Mouse (Mus musculus) liver, postnatal 0 days (tissue): ENCODE data around the gene Fbxo33. TPM values are rescaled to one million over a fixed set of nuclear protein-coding genes. Genes with fewer than 3 reads are reported as not detected.
"Not testable (repeated sequence)": the region's sequence is repeated elsewhere in the genome, so short reads cannot be mapped to it uniquely, and the experiment has no call there.

ENCODE experiments used
- ATAC-seq: fragments of 200-750 bp; cut with Nextera tagmentation; 2 replicates; pipeline ENCODE4 v1.8.0; 2017; ENCODE audit warnings: mild to moderate bottlenecking, moderate library complexity
- DNase-seq: peaks from one replicate; pipeline ENCODE4 v3.0.0-alpha.2; 2016
- H3K27ac ChIP-seq: fragments of 300-500 bp; sonication (generic); 2 replicates; pipeline ENCODE4 v1.5.1; 2014; ENCODE audit warnings: antibody characterized with exemption, moderate library complexity, mild to moderate bottlenecking, low read depth
- H3K27me3 ChIP-seq: fragments of 300-500 bp; sonication (generic); 2 replicates; pipeline ENCODE4 v1.6.1; 2014; ENCODE audit warnings: low read length, control low read depth, mixed read lengths; ENCODE audit not compliant: insufficient read depth
- H3K36me3 ChIP-seq: fragments of 300-500 bp; sonication (generic); replicated peaks from 2 replicates; pipeline ENCODE4 v1.6.1; 2014; ENCODE audit warnings: mild to moderate bottlenecking, control low read depth, low read length, moderate library complexity, mixed read lengths; ENCODE audit not compliant: insufficient read depth
- H3K4me1 ChIP-seq: fragments of 300-500 bp; sonication (generic); 2 replicates; pipeline ENCODE4 v1.6.1; 2014; ENCODE audit warnings: antibody characterized with exemption, mild to moderate bottlenecking, control low read depth; ENCODE audit not compliant: insufficient read depth
- H3K4me2 ChIP-seq: fragments of 300-500 bp; sonication (generic); 2 replicates; pipeline ENCODE4 v1.6.1; 2014; ENCODE audit warnings: low read depth, mild to moderate bottlenecking, low read length, moderate library complexity, mixed read lengths
- H3K4me3 ChIP-seq: fragments of 300-500 bp; sonication (generic); 2 replicates; pipeline ENCODE4 v1.5.1; 2014; ENCODE audit warnings: low read depth, low read length
- H3K9ac ChIP-seq: fragments of 300-500 bp; sonication (generic); replicated peaks from 2 replicates; pipeline ENCODE4 v1.6.1; 2014; ENCODE audit warnings: mild to moderate bottlenecking, moderate library complexity
- H3K9me3 ChIP-seq: fragments of 300-500 bp; sonication (generic); 2 replicates; pipeline ENCODE4 v1.6.1; 2016; ENCODE audit warnings: mild to moderate bottlenecking, control low read depth, low read length, mixed read lengths
- CTCF ChIP-seq: sonication (generic); IDR thresholded peaks from 2 replicates; pipeline ENCODE4 v1.5.1; 2016; ENCODE audit warnings: antibody characterized with exemption, low read depth
- EP300 ChIP-seq: IDR thresholded peaks from 2 replicates; pipeline ENCODE4 v1.6.1; 2016; ENCODE audit warnings: antibody characterized with exemption, low read depth, mild to moderate bottlenecking
- WGBS: fragments of 180-500 bp; shearing (Covaris S2); extraction: QIAGEN DNeasy Blood & Tissue Kit; methylation state at CpG from one replicate; pipeline ENCODE4 v1.1.7; 2014; ENCODE audit not compliant: insufficient replicate concordance; 5-methylcytosine and 5-hydroxymethylcytosine counted together
- polyA plus RNA-seq: library from polyadenylated mRNA; unstranded; fragments of >200 nt; fragmentation: Nextera tagmentation; extraction: Ambion mirVana; gene quantifications from 2 replicates; pipeline ENCODE4 v1.2.1, GENCODE M21; 2015

The Fbxo33 gene
- polyA plus RNA-seq, 1 experiment from 2014 or later, result 6.1 TPM

GRCm38 (mm10) chr12:59259015-59259414, 39.5 kb upstream of the Fbxo33 start:
- TF ChIP-seq EP300 (no peak), CTCF (no peak)
- WGBS, result 74% methylated on average over 5 of the region's 5 CpGs

GRCm38 (mm10) chr12:59250259-59250827, 30.8 kb upstream of the Fbxo33 start:
- Histone ChIP-seq H3K27me3 (no peaks in the 10 kb centered on the region), H3K27ac (no peak overlapping the region), H3K9ac (no peak overlapping the region), H3K36me3 (no peaks in the 10 kb centered on the region), H3K4me3 (no peak overlapping the region), H3K4me1 (peaks cover 4% of the 10 kb centered on the region; the same call in 1 of the 2 replicates), H3K9me3 (no peaks in the 10 kb centered on the region), H3K4me2 (no peak overlapping the region)
- DNase-seq (no peak), ATAC-seq (no peak)
- TF ChIP-seq EP300 (no peak), CTCF (no peak)
- 41% methylated on average over 2 of the region's 2 CpGs for WGBS

More at GRCm38 (mm10) chr12:59259015-59259414, 39.5 kb upstream of the Fbxo33 start:
- Histone ChIP-seq H3K36me3 (no peaks in the 10 kb centered on the region), H3K4me1 (no peaks in the 10 kb centered on the region), H3K9ac (no peak overlapping the region), H3K9me3 (no peaks in the 10 kb centered on the region), H3K27me3 (no peaks in the 10 kb centered on the region), H3K4me2 (no peak overlapping the region), H3K27ac (no peak overlapping the region), H3K4me3 (no peak overlapping the region)
- ATAC-seq, result no peak
- DNase-seq, result no peak

GRCm38 (mm10) chr12:59248969-59249368, 29.4 kb upstream of the Fbxo33 start:
- Histone ChIP-seq H3K9me3 (no peaks in the 10 kb centered on the region), H3K4me1 (peaks cover 4% of the 10 kb centered on the region; the same call in 1 of the 2 replicates), H3K27ac (no peak overlapping the region), H3K4me2 (no peak overlapping the region), H3K4me3 (no peak overlapping the region), H3K27me3 (no peaks in the 10 kb centered on the region), H3K9ac (no peak overlapping the region), H3K36me3 (no peaks in the 10 kb centered on the region)
- DNase-seq, result no peak
- no peak for ATAC-seq
- WGBS, result 50% methylated on average over 1 of the region's 1 CpGs
- TF ChIP-seq CTCF, result no peak
- TF ChIP-seq EP300, result no peak

GRCm38 (mm10) chr12:59241031-59241430, 21.5 kb upstream of the Fbxo33 start:
- not testable (repeated sequence) for H3K4me1 ChIP-seq, H3K27me3 ChIP-seq, H3K9ac ChIP-seq, DNase-seq, H3K4me3 ChIP-seq, H3K4me2 ChIP-seq, H3K27ac ChIP-seq, ATAC-seq, H3K36me3 ChIP-seq, H3K9me3 ChIP-seq
- 78% methylated on average over 8 of the region's 8 CpGs for WGBS

GRCm38 (mm10) chr12:59238434-59238833, 18.9 kb upstream of the Fbxo33 start:
- no peak overlapping the region for H3K4me2 ChIP-seq
- H3K36me3 ChIP-seq, result no peaks in the 10 kb centered on the region
- no peak for ATAC-seq
- H3K9ac ChIP-seq, result no peak overlapping the region
- H3K27me3 ChIP-seq, result no peaks in the 10 kb centered on the region
- TF ChIP-seq EP300, result no peak
- TF ChIP-seq CTCF, result no peak
- no peaks in the 10 kb centered on the region for H3K9me3 ChIP-seq
- DNase-seq, result no peak
- H3K27ac ChIP-seq, result no peak overlapping the region
- no peaks in the 10 kb centered on the region for H3K4me1 ChIP-seq
- H3K4me3 ChIP-seq, result no peak overlapping the region
- 81% methylated on average over 5 of the region's 5 CpGs for WGBS

GRCm38 (mm10) chr12:59228401-59228800, 8.9 kb upstream of the Fbxo33 start:
- H3K27me3 ChIP-seq, result no peaks in the 10 kb centered on the region
- 89% methylated on average over 5 of the region's 5 CpGs for WGBS
- no peaks in the 10 kb centered on the region for H3K36me3 ChIP-seq
- ATAC-seq, result no peak
- TF ChIP-seq CTCF (no peak), EP300 (no peak)
- no peaks in the 10 kb centered on the region for H3K9me3 ChIP-seq
- H3K4me1 ChIP-seq, result no peaks in the 10 kb centered on the region
- DNase-seq, result no peak
- no peak overlapping the region for H3K9ac ChIP-seq
- no peak overlapping the region for H3K27ac ChIP-seq
- H3K4me2 ChIP-seq, result no peak overlapping the region
- H3K4me3 ChIP-seq, result no peak overlapping the region
